Mouse (Mus musculus): Measurements from ENCODE around the gene Tmem235. TPM values are rescaled to one million over a fixed set of nuclear protein-coding genes. Genes with fewer than 3 reads are reported as not detected.

Gene Tmem235
- polyA plus RNA-seq, 1 experiment from 2014 or later, result not detected

GRCm38 (mm10) chr11:117836306-117836705 is 24.2 kb upstream of the Tmem235 start:
- H3K9ac ChIP-seq (ENCODE audit: low read depth, low read length), result no peak overlapping the region
- no peaks in the 10 kb centered on the region for H3K27me3 ChIP-seq (ENCODE audit: insufficient read depth, low read length)
- WGBS, result 24% methylated on average over 13 of the region's 13 CpGs
- ATAC-seq (replicated peaks; ENCODE audit: low FRiP score, low read depth) (no peak; the same call in 1 of the 2 replicates), DNase-seq (ENCODE audit: low spot score) (peak; percentile 46)
- H3K9me3 ChIP-seq (replicated peaks; ENCODE audit: low read length), result no peaks in the 10 kb centered on the region
- 0 out of 2 replicates have a peak, but pooled peaks cover 4% of the 10 kb centered on the region for H3K4me1 ChIP-seq (replicated peaks; ENCODE audit: insufficient read depth, low read length)
- H3K4me3 ChIP-seq (replicated peaks; ENCODE audit: low read depth, low read length), result no peak overlapping the region
- peak overlapping the region; percentile 30 for H3K4me2 ChIP-seq (ENCODE audit: low read length)
- H3K27ac ChIP-seq, result no peak overlapping the region
- no peak for TF ChIP-seq CTCF (IDR thresholded peaks at IDR 0.05; ENCODE audit: low read depth)
- H3K36me3 ChIP-seq (ENCODE audit: insufficient read depth, low read length), result no peaks in the 10 kb centered on the region

- no peak for ATAC-seq (replicated peaks; ENCODE audit: low FRiP score, low read depth)
- TF ChIP-seq CTCF (IDR thresholded peaks at IDR 0.05; ENCODE audit: low read depth), result no peak
- no peak overlapping the region for H3K9ac ChIP-seq (ENCODE audit: low read depth, low read length)
- H3K4me3 ChIP-seq (replicated peaks; ENCODE audit: low read depth, low read length), result no peak overlapping the region
- WGBS, result 53% methylated on average over 2 of the region's 2 CpGs
- no peaks in the 10 kb centered on the region for H3K4me1 ChIP-seq (replicated peaks; ENCODE audit: insufficient read depth, low read length)
- H3K4me2 ChIP-seq (ENCODE audit: low read length), result no peak overlapping the region
- no peaks in the 10 kb centered on the region for H3K9me3 ChIP-seq (replicated peaks; ENCODE audit: low read length)
- DNase-seq (ENCODE audit: low spot score), result no peak
- no peaks in the 10 kb centered on the region for H3K36me3 ChIP-seq (ENCODE audit: insufficient read depth, low read length)
- H3K27me3 ChIP-seq (ENCODE audit: insufficient read depth, low read length), result no peaks in the 10 kb centered on the region
- H3K27ac ChIP-seq, result no peak overlapping the region
Observed at GRCm38 (mm10) chr11:117838572-117838971, 22.0 kb upstream of the Tmem235 start.

- ATAC-seq (replicated peaks; ENCODE audit: low FRiP score, low read depth) (no peak), DNase-seq (ENCODE audit: low spot score) (no peak)
- H3K4me3 ChIP-seq (replicated peaks; ENCODE audit: low read depth, low read length), result no peak overlapping the region
- no peaks in the 10 kb centered on the region for H3K27me3 ChIP-seq (ENCODE audit: insufficient read depth, low read length)
- H3K36me3 ChIP-seq (ENCODE audit: insufficient read depth, low read length), result no peaks in the 10 kb centered on the region
- no peaks in the 10 kb centered on the region for H3K9me3 ChIP-seq (replicated peaks; ENCODE audit: low read length)
- H3K4me1 ChIP-seq (replicated peaks; ENCODE audit: insufficient read depth, low read length), result no peaks in the 10 kb centered on the region
- 90% methylated on average over 1 of the region's 1 CpGs for WGBS
- H3K9ac ChIP-seq (ENCODE audit: low read depth, low read length), result no peak overlapping the region
- no peak overlapping the region for H3K4me2 ChIP-seq (ENCODE audit: low read length)
- no peak overlapping the region for H3K27ac ChIP-seq
- no peak for TF ChIP-seq CTCF (IDR thresholded peaks at IDR 0.05; ENCODE audit: low read depth)
Observed at GRCm38 (mm10) chr11:117839021-117839420, 21.5 kb upstream of the Tmem235 start.

- no peaks in the 10 kb centered on the region for H3K4me1 ChIP-seq (replicated peaks; ENCODE audit: insufficient read depth, low read length)
- WGBS, result 23% methylated on average over 1 of the region's 1 CpGs
- no peak for ATAC-seq (replicated peaks; ENCODE audit: low FRiP score, low read depth)
- no peaks in the 10 kb centered on the region for H3K36me3 ChIP-seq (ENCODE audit: insufficient read depth, low read length)
- no peak overlapping the region for H3K27ac ChIP-seq
- no peaks in the 10 kb centered on the region for H3K9me3 ChIP-seq (replicated peaks; ENCODE audit: low read length)
- TF ChIP-seq CTCF (IDR thresholded peaks at IDR 0.05; ENCODE audit: low read depth), result no peak
- H3K4me3 ChIP-seq (replicated peaks; ENCODE audit: low read depth, low read length), result no peak overlapping the region
- DNase-seq (ENCODE audit: low spot score), result no peak
- no peaks in the 10 kb centered on the region for H3K27me3 ChIP-seq (ENCODE audit: insufficient read depth, low read length)
- no peak overlapping the region for H3K9ac ChIP-seq (ENCODE audit: low read depth, low read length)
- H3K4me2 ChIP-seq (ENCODE audit: low read length), result no peak overlapping the region
Observed at GRCm38 (mm10) chr11:117840910-117841309, 19.6 kb upstream of the Tmem235 start.

GRCm38 (mm10) chr11:117843434-117843833 is 17.1 kb upstream of the Tmem235 start:
- no peak overlapping the region for H3K4me3 ChIP-seq (replicated peaks; ENCODE audit: low read depth, low read length)
- no peak for TF ChIP-seq CTCF (IDR thresholded peaks at IDR 0.05; ENCODE audit: low read depth)
- H3K4me2 ChIP-seq (ENCODE audit: low read length), result no peak overlapping the region
- H3K27me3 ChIP-seq (ENCODE audit: insufficient read depth, low read length), result no peaks in the 10 kb centered on the region
- no peaks in the 10 kb centered on the region for H3K9me3 ChIP-seq (replicated peaks; ENCODE audit: low read length)
- H3K36me3 ChIP-seq (ENCODE audit: insufficient read depth, low read length), result no peaks in the 10 kb centered on the region
- no peak overlapping the region for H3K27ac ChIP-seq
- WGBS, result 80% methylated on average over 2 of the region's 2 CpGs
- ATAC-seq (replicated peaks; ENCODE audit: low FRiP score, low read depth), result no peak
- H3K9ac ChIP-seq (ENCODE audit: low read depth, low read length), result no peak overlapping the region
- no peak for DNase-seq (ENCODE audit: low spot score)
- no peaks in the 10 kb centered on the region for H3K4me1 ChIP-seq (replicated peaks; ENCODE audit: insufficient read depth, low read length)

- ATAC-seq (replicated peaks; ENCODE audit: low FRiP score, low read depth), result 0 out of 2 replicates have a peak, but pooled peaks have one; percentile 26
- 0 out of 2 replicates have a peak, but pooled peaks cover 3% of the 10 kb centered on the region for H3K4me1 ChIP-seq (replicated peaks; ENCODE audit: insufficient read depth, low read length)
- peak overlapping the region; percentile 3 for H3K27ac ChIP-seq
- H3K9ac ChIP-seq (ENCODE audit: low read depth, low read length), result no peak overlapping the region
- WGBS, result 36% methylated on average over 2 of the region's 2 CpGs
- H3K36me3 ChIP-seq (ENCODE audit: insufficient read depth, low read length), result no peaks in the 10 kb centered on the region
- H3K4me3 ChIP-seq (replicated peaks; ENCODE audit: low read depth, low read length), result no peak overlapping the region
- H3K27me3 ChIP-seq (ENCODE audit: insufficient read depth, low read length), result no peaks in the 10 kb centered on the region
- H3K4me2 ChIP-seq (ENCODE audit: low read length), result no peak overlapping the region
- no peak for TF ChIP-seq CTCF (IDR thresholded peaks at IDR 0.05; ENCODE audit: low read depth)
- DNase-seq (ENCODE audit: low spot score), result peak; percentile 20
- no peaks in the 10 kb centered on the region for H3K9me3 ChIP-seq (replicated peaks; ENCODE audit: low read length)
Observed at GRCm38 (mm10) chr11:117844997-117845396, 15.6 kb upstream of the Tmem235 start.

- no peaks in the 10 kb centered on the region for H3K36me3 ChIP-seq (ENCODE audit: insufficient read depth, low read length)
- H3K4me1 ChIP-seq (replicated peaks; ENCODE audit: insufficient read depth, low read length), result peaks cover 7% of the 10 kb centered on the region; the same call in 1 of the 2 replicates
- peak overlapping the region; percentile 3; the same call in 1 of the 2 replicates for H3K27ac ChIP-seq
- ATAC-seq (replicated peaks; ENCODE audit: low FRiP score, low read depth) (no peak), DNase-seq (ENCODE audit: low spot score) (no peak)
- H3K9ac ChIP-seq (ENCODE audit: low read depth, low read length), result no peak overlapping the region
- WGBS, result 75% methylated on average over 2 of the region's 2 CpGs
- no peak overlapping the region for H3K4me2 ChIP-seq (ENCODE audit: low read length)
- H3K27me3 ChIP-seq (ENCODE audit: insufficient read depth, low read length), result no peaks in the 10 kb centered on the region
- H3K9me3 ChIP-seq (replicated peaks; ENCODE audit: low read length), result no peaks in the 10 kb centered on the region
- no peak for TF ChIP-seq CTCF (IDR thresholded peaks at IDR 0.05; ENCODE audit: low read depth)
- H3K4me3 ChIP-seq (replicated peaks; ENCODE audit: low read depth, low read length), result no peak overlapping the region
Observed at GRCm38 (mm10) chr11:117845651-117846050, 14.9 kb upstream of the Tmem235 start.

Measured in kidney, postnatal 0 days (tissue).